Mouse (Mus musculus) megakaryocyte-erythroid progenitor cell, adult 5-6 weeks (primary cell): ENCODE measurements around the gene Lrrc2. TPM values are rescaled to one million over a fixed set of nuclear protein-coding genes. Genes with fewer than 3 reads are reported as not detected.

Experiments
- ATAC-seq: replicated peaks from 2 replicates; pipeline ENCODE4 v1.8.0; 2016; ENCODE audit warnings: mild to moderate bottlenecking, inconsistent platforms; ENCODE audit not compliant: severe bottlenecking, poor library complexity, low FRiP score, low TSS enrichment
- total RNA-seq, 2 experiments: library from RNA; stranded (forward) in 1 of 2; stranded (reverse) in 1 of 2; fragments of 200-1000, 215-1000 nt in 1 of 2; fragments of >200 nt in 1 of 2; fragmentation: Nextera tagmentation in 1 of 2; gene quantifications; 2 replicates each; pipeline ENCODE4 v1.2.3; 2014 to 2017

The Lrrc2 gene
- total RNA-seq (2014; fragmentation: Nextera tagmentation) = 1.2 TPM in 1 of 2 replicates, not detected in the other
- total RNA-seq (2017) = 0.72 TPM in 1 of 2 replicates, not detected in the other

- ATAC-seq = no peak
Observed at GRCm38 (mm10) chr9:110951397-110951796, at the start of gene Lrrc2. Lrrc2 (plus strand) TSS chr9:110951545.

- ATAC-seq = no peak
Observed at GRCm38 (mm10) chr9:110902271-110902670, 49.1 kb upstream of the Lrrc2 start.

GRCm38 (mm10) chr9:110907201-110907837 lies 44.0 kb upstream of the Lrrc2 start:
- ATAC-seq = no peak

- ATAC-seq = no peak
Observed at GRCm38 (mm10) chr9:110907838-110908630, 43.3 kb upstream of the Lrrc2 start.

DNA sequence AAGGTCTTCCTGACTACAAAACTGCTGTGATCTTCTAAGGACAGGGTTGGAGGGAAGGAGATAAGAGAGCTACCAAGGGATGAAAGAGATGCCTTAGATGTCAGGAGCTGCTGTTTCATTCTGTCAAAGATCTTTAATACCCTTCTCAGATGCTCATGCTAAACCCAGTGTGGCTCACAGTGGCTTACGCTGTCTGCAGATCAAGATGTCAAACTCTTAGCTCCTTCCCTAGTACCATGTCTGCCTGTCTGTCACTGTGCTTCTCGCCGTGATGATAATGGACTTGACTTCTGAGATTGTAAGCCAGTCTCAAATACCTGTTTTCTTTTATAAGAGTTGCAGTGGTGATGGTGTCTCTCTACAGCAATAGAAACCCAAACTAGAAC lies 42.7 kb upstream of the Lrrc2 start:
- ATAC-seq = no peak

- no peak for ATAC-seq
Observed at GRCm38 (mm10) chr9:110909371-110909967, 41.9 kb upstream of the Lrrc2 start.

DNA sequence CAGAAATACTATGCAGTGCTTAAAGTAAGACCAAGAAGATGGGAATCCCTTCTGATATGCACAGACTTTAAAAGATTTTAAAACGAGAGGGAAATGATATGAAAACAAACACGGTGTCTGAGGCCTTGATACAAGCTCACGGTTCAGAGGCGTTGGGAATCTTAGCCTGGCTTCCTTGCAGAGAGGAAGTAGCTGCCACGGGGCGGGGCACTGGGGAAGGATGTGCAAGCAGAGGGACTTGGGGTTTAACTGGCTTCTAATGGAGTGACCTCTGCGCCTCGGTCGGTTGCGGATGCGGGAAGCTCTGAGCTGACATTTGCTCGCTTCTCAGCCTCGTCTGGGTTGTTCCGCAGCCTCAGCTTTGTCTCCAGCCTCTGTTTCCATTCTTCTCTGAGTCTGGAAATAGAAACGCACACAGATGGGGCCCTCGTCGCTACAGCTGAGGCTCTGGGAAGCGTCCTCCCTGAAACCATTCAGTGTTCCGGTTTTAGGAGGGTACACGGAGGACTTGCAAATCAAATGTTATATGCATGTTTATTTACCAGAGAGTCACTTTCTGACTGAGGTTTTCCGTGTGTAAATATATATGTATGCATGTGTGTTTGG lies 36.6 kb upstream of the Lrrc2 start:
- no peak for ATAC-seq

- ATAC-seq = no peak
Observed at GRCm38 (mm10) chr9:110915466-110915865, 35.9 kb upstream of the Lrrc2 start.

- ATAC-seq = no peak
Observed at GRCm38 (mm10) chr9:110916786-110917185, 34.6 kb upstream of the Lrrc2 start, which contains the start of gene Fam240a. Fam240a (minus strand) TSS chr9:110916861.

DNA sequence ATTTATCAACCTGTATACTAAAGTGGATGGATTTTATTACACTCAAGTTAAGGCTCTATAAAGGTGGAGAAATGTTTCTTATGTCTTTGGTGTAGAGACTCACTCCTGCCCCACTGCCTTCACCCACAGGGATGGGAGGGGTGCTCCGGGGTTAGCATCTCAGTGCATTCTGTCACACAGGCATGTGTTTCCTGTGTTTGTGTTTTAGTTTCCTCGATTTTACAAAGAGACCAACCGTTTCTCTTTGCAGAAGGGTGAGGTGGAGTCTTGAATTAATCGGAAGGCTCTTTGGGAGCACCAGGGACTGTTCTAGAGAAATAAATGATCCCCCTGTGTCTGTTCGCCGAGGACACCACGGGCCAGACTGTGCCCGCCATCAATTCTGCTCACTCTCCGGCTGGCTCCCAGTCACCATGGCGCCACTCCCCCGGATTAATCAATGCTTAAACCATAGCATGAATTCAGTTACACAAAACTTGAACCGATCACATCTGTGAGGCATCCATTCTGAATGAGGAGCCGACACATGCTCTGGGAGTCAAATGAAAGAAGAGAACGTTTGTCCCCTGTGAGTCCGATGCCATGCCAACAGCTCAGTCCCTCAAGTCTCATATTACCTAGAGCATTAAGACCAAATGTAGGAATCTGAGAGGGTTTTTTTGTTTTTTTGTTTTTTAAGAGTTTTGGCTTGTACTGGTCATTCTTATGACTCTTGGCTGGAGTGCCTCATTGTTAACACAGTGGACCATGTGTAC lies 30.5 kb upstream of the Lrrc2 start:
- no peak for ATAC-seq

GRCm38 (mm10) chr9:110922759-110923158 lies 28.6 kb upstream of the Lrrc2 start:
- ATAC-seq = peak; percentile 67; the same call in 1 of the 2 replicates

GRCm38 (mm10) chr9:110931573-110931972 lies 19.8 kb upstream of the Lrrc2 start:
- no peak for ATAC-seq

- ATAC-seq = no peak
Observed at GRCm38 (mm10) chr9:110933850-110934437, 17.4 kb upstream of the Lrrc2 start.

DNA sequence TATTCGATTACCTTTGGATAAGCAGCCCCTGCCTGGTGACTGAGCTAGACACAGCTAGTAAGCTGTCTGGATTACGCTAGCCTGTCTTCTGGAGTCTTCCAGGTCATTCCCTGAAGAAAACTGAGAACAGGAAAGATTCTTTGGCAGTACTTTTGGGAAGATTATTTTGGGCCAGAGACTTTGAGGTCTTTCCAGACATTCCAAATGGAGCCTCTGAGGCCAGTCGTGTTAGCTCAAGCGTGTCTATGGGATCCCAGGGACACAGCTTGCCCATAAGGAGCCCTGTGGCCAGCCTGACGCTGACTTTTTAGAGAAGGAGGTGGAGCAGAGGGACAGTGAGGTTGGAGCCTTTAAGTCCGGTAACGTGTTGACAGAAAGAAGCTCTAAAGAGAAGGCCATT lies 15.4 kb upstream of the Lrrc2 start:
- ATAC-seq = no peak

GRCm38 (mm10) chr9:110937506-110938490 lies 13.5 kb upstream of the Lrrc2 start:
- no peak for ATAC-seq

DNA sequence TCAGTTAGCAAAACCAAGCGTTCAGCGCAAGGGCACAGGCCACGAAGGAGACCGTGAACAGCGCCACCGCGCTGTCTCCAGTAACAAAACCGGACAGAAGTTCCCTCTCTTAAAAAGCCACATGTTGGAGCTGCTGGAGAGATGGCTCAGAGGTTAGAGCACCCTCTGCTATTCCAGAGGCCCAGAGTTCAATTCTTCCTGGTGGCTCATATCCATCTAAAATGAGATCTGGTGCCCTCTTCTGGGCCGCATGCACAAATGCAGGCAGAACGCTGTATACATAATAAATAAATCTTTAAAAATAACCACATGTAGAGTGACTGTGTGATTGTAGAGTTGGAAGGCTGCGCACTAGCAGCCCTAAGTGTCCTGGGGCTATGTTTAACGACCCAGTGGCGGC lies 7.1 kb upstream of the Lrrc2 start:
- peak; percentile 58; the same call in 1 of the 2 replicates for ATAC-seq

- ATAC-seq = no peak
Observed at GRCm38 (mm10) chr9:110945343-110945742, 6.0 kb upstream of the Lrrc2 start.

DNA sequence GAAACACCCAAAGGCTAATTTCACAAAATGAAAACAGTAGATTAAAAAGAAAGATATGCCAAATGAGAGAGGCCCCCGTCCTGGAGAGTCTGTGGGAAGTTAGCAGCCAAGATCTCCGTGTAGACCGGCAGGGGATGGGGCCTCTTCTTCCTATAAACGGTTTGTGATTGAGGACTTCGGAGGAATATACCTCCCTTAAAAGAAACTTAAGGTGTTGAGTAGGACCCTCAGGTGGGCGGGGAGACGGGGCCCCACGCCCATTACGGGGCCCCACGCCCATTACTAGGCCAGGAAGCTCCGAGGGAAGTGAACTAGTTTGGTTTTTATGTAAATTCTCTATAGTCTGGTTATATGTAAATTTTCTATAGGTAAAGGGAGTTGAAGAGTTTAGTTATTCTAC lies 5.4 kb upstream of the Lrrc2 start, which contains the start of gene Tdgf1:
Tdgf1 (minus strand) TSS at position 233 of the 400 bp plus-strand sequence.
- ATAC-seq = no peak
